Mouse (Mus musculus): ENCODE data around the gene Cgn.
"Not testable (repeated sequence)": the region's sequence is repeated elsewhere in the genome, so short reads cannot be mapped to it uniquely, and the experiment has no call there.

DNA sequence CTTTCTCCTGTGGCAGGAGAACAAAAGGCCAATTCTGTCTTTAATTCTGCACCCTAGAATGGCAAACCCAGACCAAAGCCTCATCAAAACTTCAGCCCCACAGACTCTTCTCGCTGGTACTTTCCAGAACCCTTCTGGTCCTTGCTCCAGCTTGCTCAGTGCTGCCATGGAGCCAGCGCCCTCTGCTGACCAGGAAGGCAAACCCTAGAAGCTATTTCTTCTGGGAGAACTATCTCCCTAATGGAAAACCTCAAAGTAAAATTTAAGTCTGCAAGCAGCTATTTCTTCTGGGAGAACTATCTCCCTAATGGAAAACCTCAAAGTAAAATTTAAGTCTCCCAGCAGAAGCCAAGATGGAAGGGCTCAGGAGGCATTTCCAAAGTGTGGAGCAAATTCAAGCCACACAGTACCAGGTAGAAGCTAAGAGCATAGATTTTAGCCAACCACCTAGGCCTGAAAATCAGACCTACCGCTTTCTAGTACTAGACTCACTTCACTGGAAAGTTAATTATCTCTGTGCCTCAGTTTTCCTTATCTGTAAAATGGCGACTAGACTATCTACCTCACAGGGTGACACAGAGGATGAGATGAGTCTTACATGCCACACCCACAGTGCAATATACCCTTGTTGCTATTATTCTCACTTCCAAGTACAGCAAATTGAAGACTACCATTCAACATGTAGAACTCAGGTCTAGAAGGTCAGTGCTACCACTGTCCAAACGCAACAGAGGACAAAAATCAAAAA, 21.6 kb downstream of the Cgn start:
- not testable (repeated sequence) for TF ChIP-seq GATA1 (IDR thresholded peaks at IDR 0.05; ENCODE audit: borderline replicate concordance, low read length); FLI1 (IDR thresholded peaks at IDR 0.05; ENCODE audit: low read length)

All from megakaryocyte, embryonic 14.5 days (primary cell).